Mouse (Mus musculus): ENCODE data around the gene Klf8. TPM values are rescaled to one million over a fixed set of nuclear protein-coding genes. Genes with fewer than 3 reads are reported as not detected.

Gene Klf8
- total RNA-seq, 1 experiment: 12.0 TPM

DNA sequence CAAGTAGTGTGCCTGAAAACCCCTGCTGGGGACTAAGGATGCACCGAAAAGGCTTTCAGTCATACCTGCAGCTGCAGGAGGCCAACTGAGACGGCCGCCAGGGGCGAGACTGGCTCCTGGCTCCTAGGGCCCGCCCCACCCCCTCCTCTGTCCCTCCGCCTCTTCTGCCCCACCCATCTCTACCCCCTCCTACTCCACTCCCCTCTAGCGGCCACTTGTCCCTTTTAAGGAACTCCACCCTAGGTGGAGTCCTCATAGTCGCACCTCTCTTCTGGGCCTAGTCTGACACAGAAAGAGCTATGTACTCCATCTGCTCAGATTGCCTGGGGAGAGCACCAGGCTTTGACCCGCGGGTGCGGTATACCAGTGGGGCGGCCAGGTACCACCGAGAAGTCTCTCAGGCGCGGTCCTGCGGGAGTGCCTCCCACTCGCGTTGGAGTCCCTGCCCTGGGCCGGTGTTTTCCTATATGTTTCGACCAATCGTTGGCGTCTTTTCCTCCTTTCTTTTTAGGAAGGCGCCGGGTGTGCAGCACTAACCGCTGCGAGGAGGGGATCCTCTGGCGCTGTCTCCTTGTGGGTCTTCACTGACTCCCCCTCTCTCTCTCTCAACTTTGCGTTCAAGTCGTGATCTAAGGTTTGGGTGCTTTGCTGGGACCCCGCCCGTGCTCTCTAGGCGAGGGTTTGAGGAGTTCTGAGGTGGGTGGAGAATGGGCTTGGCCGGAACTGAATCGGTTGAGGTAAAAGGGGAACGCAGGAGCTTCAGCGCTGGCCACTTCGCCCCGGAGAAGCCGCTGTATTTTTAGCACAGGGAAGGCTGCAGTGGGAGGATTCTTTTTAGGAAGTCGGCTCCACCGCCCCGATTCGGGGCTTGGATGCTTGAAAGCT, 122.3 kb downstream of the Klf8 start:
- peak; percentile 64 for DNase-seq (ENCODE audit: low read depth, low spot score)
- Histone ChIP-seq H3K4me3 (ENCODE audit: insufficient read depth in 1 of 2, low read depth in 1 of 2, low read length in 2 of 2, poor library complexity in 1 of 2, severe bottlenecking in 1 of 2) (peak overlapping the region; percentile 67 to 75), H3K36me3 (ENCODE audit: control insufficient read depth, insufficient read depth, low read length, poor library complexity, severe bottlenecking) (no peaks in the 10 kb centered on the region), H3K9me3 (ENCODE audit: control insufficient read depth, insufficient read depth, low read depth, low read length) (no peaks in the 10 kb centered on the region), H3K27ac (ENCODE audit: insufficient read depth, low read depth, low read length, poor library complexity, severe bottlenecking) (peak overlapping the region; percentile 79), H3K4me1 (ENCODE audit: control insufficient read depth in 2 of 2, insufficient read depth in 2 of 2, low read length in 2 of 2, poor library complexity in 1 of 2) (peaks cover 0 to 4% of the 10 kb centered on the region in 2 experiments; a peak in 1 of 4 replicates), H3K9ac (ENCODE audit: insufficient read depth, low read depth, low read length, poor library complexity, severe bottlenecking) (peak overlapping the region; percentile 69)
- in situ Hi-C loops (cut with MboI; ENCODE audit: low sequenced_read_pairs in 2 of 2, unreplicated experiment in 2 of 2): loop anchor here (10.0 to 25.0 kb wide), 2 partner anchors 122 to 135 kb away; partner anchors contain the start of gene Klf8 (in 1 of the 2)
- no peak for TF ChIP-seq ZNF384 (IDR thresholded peaks at IDR 0.05; ENCODE audit: low read depth, low read length)
- TF ChIP-seq MAFK (IDR thresholded peaks at IDR 0.05; ENCODE audit: insufficient read depth, low read depth, low read length): no peak
- no peak for TF ChIP-seq HCFC1 (IDR thresholded peaks at IDR 0.05; ENCODE audit: borderline replicate concordance, insufficient read depth, low read length)
- no peak for TF ChIP-seq CHD2 (IDR thresholded peaks at IDR 0.05; ENCODE audit: low read depth, low read length)
- no peak for TF ChIP-seq ZC3H11A (IDR thresholded peaks at IDR 0.05; ENCODE audit: borderline replicate concordance, low read depth, low read length)

DNA sequence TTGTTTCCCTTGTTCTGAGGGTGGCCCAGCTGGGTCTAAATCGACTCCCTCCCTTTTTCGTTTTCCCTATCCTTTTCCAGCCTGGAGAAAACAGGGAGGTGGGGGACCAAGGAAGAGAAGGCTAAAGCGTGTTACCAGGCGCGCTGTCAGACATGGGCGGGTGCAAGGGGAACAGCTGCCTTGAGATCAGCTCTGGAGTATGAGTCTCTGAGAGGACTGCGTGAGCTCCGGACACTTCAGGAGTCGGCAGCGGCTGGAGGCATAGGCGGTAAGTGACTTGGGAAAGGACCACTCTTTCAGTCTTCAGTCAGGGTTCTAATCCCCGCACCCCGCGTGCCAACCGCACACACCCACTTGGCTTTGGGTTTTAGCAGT, 122.9 kb downstream of the Klf8 start:
- Histone ChIP-seq H3K4me1 (ENCODE audit: control insufficient read depth in 2 of 2, insufficient read depth in 2 of 2, low read length in 2 of 2, poor library complexity in 1 of 2) (peaks cover 0 to 4% of the 10 kb centered on the region in 2 experiments; a peak in 1 of 4 replicates), H3K4me3 (ENCODE audit: insufficient read depth in 1 of 2, low read depth in 1 of 2, low read length in 2 of 2, poor library complexity in 1 of 2, severe bottlenecking in 1 of 2) (peak overlapping the region; percentile 67 to 75), H3K27ac (ENCODE audit: insufficient read depth, low read depth, low read length, poor library complexity, severe bottlenecking) (peak overlapping the region; percentile 79; the same call in 1 of the 2 replicates), H3K36me3 (ENCODE audit: control insufficient read depth, insufficient read depth, low read length, poor library complexity, severe bottlenecking) (no peaks in the 10 kb centered on the region), H3K9me3 (ENCODE audit: control insufficient read depth, insufficient read depth, low read depth, low read length) (no peaks in the 10 kb centered on the region), H3K9ac (ENCODE audit: insufficient read depth, low read depth, low read length, poor library complexity, severe bottlenecking) (peak overlapping the region; percentile 69)
- no peak for DNase-seq (ENCODE audit: low read depth, low spot score)
- in situ Hi-C loops (cut with MboI; ENCODE audit: low sequenced_read_pairs in 2 of 2, unreplicated experiment in 2 of 2): loop anchor here (10.0 to 25.0 kb wide), 2 partner anchors 123 to 135 kb away; partner anchors contain the start of gene Klf8 (in 1 of the 2)
- TF ChIP-seq ZNF384 (IDR thresholded peaks at IDR 0.05; ENCODE audit: low read depth, low read length): no peak
- TF ChIP-seq MAFK (IDR thresholded peaks at IDR 0.05; ENCODE audit: insufficient read depth, low read depth, low read length): no peak
- no peak for TF ChIP-seq CHD2 (IDR thresholded peaks at IDR 0.05; ENCODE audit: low read depth, low read length)
- no peak for TF ChIP-seq ZC3H11A (IDR thresholded peaks at IDR 0.05; ENCODE audit: borderline replicate concordance, low read depth, low read length)
- no peak for TF ChIP-seq HCFC1 (IDR thresholded peaks at IDR 0.05; ENCODE audit: borderline replicate concordance, insufficient read depth, low read length)

DNA sequence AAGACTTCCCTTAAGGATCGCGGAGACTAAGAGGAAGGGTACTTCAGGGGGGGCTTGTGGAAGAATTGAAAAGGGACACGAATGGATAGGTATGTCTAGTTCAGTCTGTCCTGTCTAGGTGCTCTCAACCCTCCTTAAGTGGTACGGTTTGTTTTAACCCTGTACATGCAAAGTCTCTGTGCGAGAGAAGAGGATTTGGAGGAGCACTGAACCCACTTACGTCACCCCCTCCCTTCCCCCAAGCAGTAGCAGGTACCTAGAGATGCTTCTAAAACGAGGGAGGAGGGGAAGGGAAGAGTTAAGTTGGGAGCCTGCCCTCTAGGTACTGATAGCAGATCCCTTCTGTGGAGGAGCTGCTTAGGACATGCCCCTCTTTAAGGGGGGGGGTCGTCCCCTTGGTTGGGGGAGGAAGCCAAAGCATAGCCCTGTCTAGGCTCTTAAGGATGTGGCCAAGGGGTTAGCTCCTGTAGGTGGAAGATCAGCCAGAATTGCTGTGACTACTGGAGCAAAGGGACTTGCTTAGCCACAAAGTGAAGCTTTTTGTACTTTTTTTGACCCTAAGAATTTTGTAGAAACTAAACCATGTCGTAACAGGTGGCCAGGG, 123.5 kb downstream of the Klf8 start:
- peak overlapping the region; percentile 67 to 75 for H3K4me3 ChIP-seq (ENCODE audit: insufficient read depth in 1 of 2, low read depth in 1 of 2, low read length in 2 of 2, poor library complexity in 1 of 2, severe bottlenecking in 1 of 2)

DNA sequence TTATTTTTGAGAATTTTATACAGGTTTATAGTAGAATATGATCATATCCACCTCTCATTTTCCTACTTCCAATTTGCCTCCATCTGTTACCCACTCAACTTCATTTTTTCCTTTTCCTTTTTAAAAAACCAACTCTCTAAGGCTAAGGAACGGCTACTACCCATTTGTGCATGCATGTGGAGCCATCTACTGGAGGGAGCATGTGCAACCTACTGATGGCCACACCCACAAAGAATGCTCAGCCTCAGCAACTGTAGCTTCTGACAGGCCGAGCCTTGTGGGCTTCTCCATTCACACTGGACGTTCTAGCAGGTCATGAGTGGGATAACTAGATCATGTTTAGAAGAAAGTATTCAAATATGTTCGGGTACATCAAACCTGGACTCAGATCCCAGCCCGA, 129.5 kb downstream of the Klf8 start:
- H3K36me3 ChIP-seq (ENCODE audit: control insufficient read depth, insufficient read depth, low read length, poor library complexity, severe bottlenecking): no peaks in the 10 kb centered on the region
- no peak for DNase-seq (ENCODE audit: low read depth, low spot score)
- H3K27ac ChIP-seq (ENCODE audit: insufficient read depth, low read depth, low read length, poor library complexity, severe bottlenecking): no peak overlapping the region
- no peak overlapping the region for H3K9ac ChIP-seq (ENCODE audit: insufficient read depth, low read depth, low read length, poor library complexity, severe bottlenecking)
- no peaks in the 10 kb centered on the region for H3K4me1 ChIP-seq (ENCODE audit: control insufficient read depth in 2 of 2, insufficient read depth in 2 of 2, low read length in 2 of 2, poor library complexity in 1 of 2)
- in situ Hi-C loops (cut with MboI; ENCODE audit: low sequenced_read_pairs in 2 of 2, unreplicated experiment in 2 of 2): loop anchor here (10.0 to 25.0 kb wide), 2 partner anchors 129 to 142 kb away; partner anchors contain the start of gene Klf8 (in 1 of the 2)
- H3K9me3 ChIP-seq (ENCODE audit: control insufficient read depth, insufficient read depth, low read depth, low read length): no peaks in the 10 kb centered on the region
- TF ChIP-seq ZNF384 (IDR thresholded peaks at IDR 0.05; ENCODE audit: low read depth, low read length) (no peak), ZC3H11A (IDR thresholded peaks at IDR 0.05; ENCODE audit: borderline replicate concordance, low read depth, low read length) (peak; percentile 68; the same call in 1 of the 2 replicates), HCFC1 (IDR thresholded peaks at IDR 0.05; ENCODE audit: borderline replicate concordance, insufficient read depth, low read length) (no peak)
- H3K4me3 ChIP-seq (ENCODE audit: insufficient read depth in 1 of 2, low read depth in 1 of 2, low read length in 2 of 2, poor library complexity in 1 of 2, severe bottlenecking in 1 of 2): no peak overlapping the region

More for the DNA sequence above, 123.5 kb downstream of the Klf8 start:
- TF ChIP-seq ZNF384 (IDR thresholded peaks at IDR 0.05; ENCODE audit: low read depth, low read length) (no peak), MAFK (IDR thresholded peaks at IDR 0.05; ENCODE audit: insufficient read depth, low read depth, low read length) (no peak), ZC3H11A (IDR thresholded peaks at IDR 0.05; ENCODE audit: borderline replicate concordance, low read depth, low read length) (no peak), HCFC1 (IDR thresholded peaks at IDR 0.05; ENCODE audit: borderline replicate concordance, insufficient read depth, low read length) (no peak), CHD2 (IDR thresholded peaks at IDR 0.05; ENCODE audit: low read depth, low read length) (no peak)
- in situ Hi-C loops (cut with MboI; ENCODE audit: low sequenced_read_pairs in 2 of 2, unreplicated experiment in 2 of 2): loop anchor here (10.0 to 25.0 kb wide), 2 partner anchors 123 to 136 kb away; partner anchors contain the start of gene Klf8 (in 1 of the 2)
- Histone ChIP-seq H3K4me1 (ENCODE audit: control insufficient read depth in 2 of 2, insufficient read depth in 2 of 2, low read length in 2 of 2, poor library complexity in 1 of 2) (peaks cover 0 to 4% of the 10 kb centered on the region in 2 experiments; a peak in 1 of 4 replicates), H3K9me3 (ENCODE audit: control insufficient read depth, insufficient read depth, low read depth, low read length) (no peaks in the 10 kb centered on the region), H3K27ac (ENCODE audit: insufficient read depth, low read depth, low read length, poor library complexity, severe bottlenecking) (no peak overlapping the region), H3K36me3 (ENCODE audit: control insufficient read depth, insufficient read depth, low read length, poor library complexity, severe bottlenecking) (no peaks in the 10 kb centered on the region), H3K9ac (ENCODE audit: insufficient read depth, low read depth, low read length, poor library complexity, severe bottlenecking) (0 out of 2 replicates have a peak overlapping the region, but pooled peaks have one; percentile 69)
- no peak for DNase-seq (ENCODE audit: low read depth, low spot score)
